Mouse (Mus musculus) midbrain, embryonic 16.5 days (tissue): Measurements from ENCODE around the gene Bloc1s2. TPM values are rescaled to one million over a fixed set of nuclear protein-coding genes. Genes with fewer than 3 reads are reported as not detected.
A peak's percentile ranks its signal among the peaks of the same experiment; 100 is the strongest.

Experiments
- ATAC-seq: fragments of 200-750 bp; cut with Nextera tagmentation; 2 replicates; pipeline ENCODE4 v1.8.0; 2017; ENCODE audit warnings: moderate TSS enrichment
- H3K27ac ChIP-seq: fragments of 300-500 bp; sonication (generic); 2 replicates; pipeline ENCODE4 v1.5.1; 2014; ENCODE audit warnings: mild to moderate bottlenecking, low read length, mixed read lengths
- H3K27me3 ChIP-seq: fragments of 300-500 bp; sonication (generic); 2 replicates; pipeline ENCODE4 v1.6.1; 2014; ENCODE audit warnings: low read depth, low read length, mixed read lengths; ENCODE audit not compliant: control insufficient read depth, insufficient read depth
- H3K36me3 ChIP-seq: fragments of 300-500 bp; sonication (generic); 2 replicates; pipeline ENCODE4 v1.6.1; 2014; ENCODE audit warnings: mild to moderate bottlenecking, low read length, moderate library complexity, mixed read lengths; ENCODE audit not compliant: control insufficient read depth, insufficient read depth
- H3K4me1 ChIP-seq: fragments of 300-500 bp; sonication (generic); 2 replicates; pipeline ENCODE4 v1.6.1; 2014; ENCODE audit warnings: mild to moderate bottlenecking, low read length, mixed read lengths; ENCODE audit not compliant: control insufficient read depth, insufficient read depth
- H3K4me2 ChIP-seq: fragments of 300-500 bp; sonication (generic); 2 replicates; pipeline ENCODE4 v1.6.1; 2014; ENCODE audit warnings: mild to moderate bottlenecking, low read length, mixed read lengths
- H3K4me3 ChIP-seq: fragments of 300-500 bp; sonication (generic); 2 replicates; pipeline ENCODE4 v1.5.1; 2014; ENCODE audit warnings: low read depth, mild to moderate bottlenecking, low read length, moderate library complexity, mixed read lengths
- H3K9ac ChIP-seq: fragments of 300-500 bp; sonication (generic); 2 replicates; pipeline ENCODE4 v1.6.1; 2014; ENCODE audit warnings: low read depth, low read length, mixed read lengths
- H3K9me3 ChIP-seq: fragments of 300-500 bp; sonication (generic); replicated peaks from 2 replicates; pipeline ENCODE4 v1.6.1; 2014; ENCODE audit warnings: mild to moderate bottlenecking, low read length, mixed read lengths; ENCODE audit not compliant: control insufficient read depth, poor library complexity, severe bottlenecking
- WGBS: fragments of 180-500 bp; shearing (Covaris S2); extraction: QIAGEN DNeasy Blood & Tissue Kit; methylation state at CpG from one replicate; pipeline ENCODE4 v1.1.7; 2014; 5-methylcytosine and 5-hydroxymethylcytosine counted together
- polyA plus RNA-seq: library from polyadenylated mRNA; unstranded; fragments of >200 nt; fragmentation: Nextera tagmentation; extraction: Ambion mirVana; gene quantifications from 2 replicates; pipeline ENCODE4 v1.2.1, GENCODE M21; 2015

Bloc1s2 gene
- polyA plus RNA-seq, 1 experiment from 2014 or later, result 164 TPM

- H3K4me1 ChIP-seq, result no peaks in the 10 kb centered on the region
- no peak overlapping the region for H3K4me2 ChIP-seq
- no peaks in the 10 kb centered on the region for H3K27me3 ChIP-seq
- H3K27ac ChIP-seq, result no peak overlapping the region
- H3K9me3 ChIP-seq, result no peaks in the 10 kb centered on the region
- no peaks in the 10 kb centered on the region for H3K36me3 ChIP-seq
- H3K9ac ChIP-seq, result no peak overlapping the region
- 12% methylated on average over 3 of the region's 3 CpGs for WGBS
- H3K4me3 ChIP-seq, result no peak overlapping the region
- no peak for ATAC-seq
Observed at GRCm38 (mm10) chr19:44161515-44161914, 15.3 kb upstream of the Bloc1s2 start.

- no peaks in the 10 kb centered on the region for H3K4me1 ChIP-seq
- 92% methylated on average over 3 of the region's 3 CpGs for WGBS
- H3K27ac ChIP-seq, result no peak overlapping the region
- no peak overlapping the region for H3K4me2 ChIP-seq
- H3K36me3 ChIP-seq, result no peaks in the 10 kb centered on the region
- no peak overlapping the region for H3K9ac ChIP-seq
- H3K27me3 ChIP-seq, result peaks cover 2% of the 10 kb centered on the region; the same call in 1 of the 2 replicates
- H3K4me3 ChIP-seq, result no peak overlapping the region
- ATAC-seq, result no peak
- H3K9me3 ChIP-seq, result no peaks in the 10 kb centered on the region
Observed at GRCm38 (mm10) chr19:44159386-44159785, 13.1 kb upstream of the Bloc1s2 start.

DNA sequence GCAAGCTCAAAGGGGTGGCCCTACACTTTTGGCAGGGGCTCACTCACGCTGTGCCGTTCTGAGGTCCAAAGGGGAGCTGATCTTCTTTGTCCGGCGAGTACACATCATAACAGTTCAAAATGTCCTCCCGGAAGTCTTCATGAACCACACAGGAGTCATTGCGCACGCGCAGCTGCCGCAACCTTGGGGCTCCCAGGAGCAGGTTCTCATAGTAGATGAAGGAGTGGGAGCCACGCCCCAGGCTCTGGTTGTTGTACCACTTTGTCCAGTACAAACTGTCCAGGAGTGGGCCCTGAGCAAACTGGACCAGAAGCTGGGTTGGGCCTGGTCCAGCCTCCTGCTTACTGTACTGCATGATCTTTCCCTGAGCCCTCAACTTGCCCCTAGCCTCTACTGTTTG, 10.8 kb upstream of the Bloc1s2 start:
- 94% methylated on average over 10 of the region's 10 CpGs for WGBS
- Histone ChIP-seq H3K9me3 (no peaks in the 10 kb centered on the region), H3K4me1 (no peaks in the 10 kb centered on the region), H3K36me3 (no peaks in the 10 kb centered on the region), H3K9ac (no peak overlapping the region), H3K4me3 (no peak overlapping the region), H3K27me3 (peaks cover 10% of the 10 kb centered on the region), H3K4me2 (no peak overlapping the region), H3K27ac (no peak overlapping the region)
- no peak for ATAC-seq

GRCm38 (mm10) chr19:44153781-44154180, 7.5 kb upstream of the Bloc1s2 start:
- WGBS, result 86% methylated on average over 5 of the region's 5 CpGs
- Histone ChIP-seq H3K27me3 (peaks cover 16% of the 10 kb centered on the region), H3K4me2 (no peak overlapping the region), H3K4me3 (no peak overlapping the region), H3K36me3 (no peaks in the 10 kb centered on the region), H3K4me1 (no peaks in the 10 kb centered on the region), H3K27ac (no peak overlapping the region), H3K9ac (no peak overlapping the region), H3K9me3 (no peaks in the 10 kb centered on the region)
- ATAC-seq, result no peak

DNA sequence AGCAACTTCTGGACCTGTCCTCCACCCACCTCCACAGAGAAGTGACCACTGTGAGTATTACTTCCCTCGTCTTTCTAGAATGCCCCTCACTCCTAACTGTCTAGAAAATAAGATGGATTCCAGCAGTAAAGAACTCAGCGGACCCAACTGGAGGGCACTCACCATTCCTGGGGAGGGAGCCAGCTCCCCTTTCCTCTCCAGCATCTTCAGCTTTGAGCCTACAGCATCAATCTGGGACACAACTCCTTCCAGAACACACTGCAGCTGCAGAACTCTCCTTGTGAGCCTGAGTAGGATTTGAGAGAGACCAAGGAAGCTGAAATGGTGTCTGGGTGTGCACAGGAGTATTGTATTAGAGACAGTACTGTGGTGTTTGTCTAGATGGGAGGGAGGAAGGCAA, 2.7 kb upstream of the Bloc1s2 start:
- WGBS, result 72% methylated on average over 2 of the region's 2 CpGs
- Histone ChIP-seq H3K27ac (no peak overlapping the region), H3K9me3 (no peaks in the 10 kb centered on the region), H3K27me3 (peaks cover 14% of the 10 kb centered on the region), H3K4me1 (peaks cover 17% of the 10 kb centered on the region), H3K4me3 (no peak overlapping the region), H3K9ac (no peak overlapping the region), H3K4me2 (no peak overlapping the region), H3K36me3 (no peaks in the 10 kb centered on the region)
- no peak for ATAC-seq

GRCm38 (mm10) chr19:44148345-44148744, 2.1 kb upstream of the Bloc1s2 start:
- H3K4me1 ChIP-seq, result peaks cover 17% of the 10 kb centered on the region
- no peak overlapping the region for H3K9ac ChIP-seq
- no peaks in the 10 kb centered on the region for H3K9me3 ChIP-seq
- no peak overlapping the region for H3K27ac ChIP-seq
- no peak overlapping the region for H3K4me3 ChIP-seq
- no peak overlapping the region for H3K4me2 ChIP-seq
- peaks cover 14% of the 10 kb centered on the region for H3K27me3 ChIP-seq
- no peak for ATAC-seq
- 34% methylated on average over 2 of the region's 2 CpGs for WGBS
- no peaks in the 10 kb centered on the region for H3K36me3 ChIP-seq

DNA sequence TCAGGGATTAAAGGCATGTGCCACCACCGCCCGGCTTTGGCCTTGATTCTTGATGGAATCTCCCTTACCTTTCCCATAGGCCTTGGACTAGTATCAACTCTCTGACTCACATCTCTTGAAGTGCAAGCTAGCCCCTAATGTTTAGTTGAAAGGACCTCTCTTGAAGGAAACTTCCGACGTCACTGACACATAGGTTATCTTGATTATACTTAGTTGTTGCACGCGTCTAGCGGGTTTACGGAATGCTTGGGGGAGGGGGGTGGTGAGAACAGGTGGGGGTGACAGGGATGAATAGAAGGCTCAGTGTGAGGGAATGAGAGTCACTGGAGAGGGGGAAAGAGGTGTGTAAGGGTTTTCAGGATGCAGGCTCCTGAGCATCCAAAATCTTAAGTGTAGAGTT, 705 bp upstream of the Bloc1s2 start:
- Histone ChIP-seq H3K27me3 (peaks cover 6% of the 10 kb centered on the region), H3K4me3 (no peak overlapping the region), H3K27ac (no peak overlapping the region), H3K4me1 (peaks cover 17% of the 10 kb centered on the region), H3K9ac (no peak overlapping the region), H3K36me3 (peaks cover 3% of the 10 kb centered on the region), H3K9me3 (no peaks in the 10 kb centered on the region), H3K4me2 (no peak overlapping the region)
- WGBS, result 95% methylated on average over 8 of the region's 8 CpGs
- no peak for ATAC-seq

DNA sequence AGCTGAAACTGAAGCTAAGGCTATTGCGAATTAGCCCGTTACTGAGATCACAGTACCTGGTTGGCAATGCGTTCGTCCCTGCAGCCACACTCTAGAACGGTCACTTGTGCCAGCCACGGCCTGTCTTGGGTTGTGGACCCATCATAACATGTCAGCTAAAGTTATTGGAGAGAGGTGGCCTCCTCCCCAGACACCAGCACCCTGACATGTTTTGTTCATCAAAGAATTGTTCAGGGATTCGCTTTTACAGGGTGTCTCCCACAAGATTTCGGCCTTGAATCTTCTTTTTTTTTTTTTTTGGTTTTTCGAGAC, 278 bp upstream of the Bloc1s2 start:
- Histone ChIP-seq H3K9ac (peak overlapping the region; percentile 71), H3K9me3 (no peaks in the 10 kb centered on the region), H3K4me3 (peak overlapping the region; percentile 67), H3K36me3 (peaks cover 7% of the 10 kb centered on the region), H3K4me1 (peaks cover 17% of the 10 kb centered on the region), H3K4me2 (peak overlapping the region; percentile 74), H3K27ac (peak overlapping the region; percentile 72), H3K27me3 (peaks cover 4% of the 10 kb centered on the region)
- 56% methylated on average over 9 of the region's 9 CpGs for WGBS
- peak; percentile 64 for ATAC-seq

GRCm38 (mm10) chr19:44144366-44144765, 1.9 kb downstream of the Bloc1s2 start:
- Histone ChIP-seq H3K27ac (no peak overlapping the region), H3K36me3 (peaks cover 15% of the 10 kb centered on the region), H3K4me3 (no peak overlapping the region), H3K4me1 (peaks cover 17% of the 10 kb centered on the region), H3K27me3 (peaks cover 4% of the 10 kb centered on the region; the same call in 1 of the 2 replicates), H3K9me3 (no peaks in the 10 kb centered on the region), H3K9ac (no peak overlapping the region), H3K4me2 (no peak overlapping the region)
- WGBS, result 95% methylated on average over 9 of the region's 9 CpGs
- ATAC-seq, result no peak
